Mouse (Mus musculus) ES-E14 (cell line): ENCODE measurements at regions not wholly inside any gene's neighbourhood (a gene's known extent, or its start where the extent isn't known, plus 50 kb on each side); places are given as distances from the start of the nearest gene placed in this dataset.

Experiments
- DNase-seq: peaks from one replicate; pipeline ENCODE4 v3.0.0-alpha.2; 2013; ENCODE audit warnings: low read depth, low spot score
- H3K27ac ChIP-seq: 2 replicates; pipeline ENCODE4 v1.5.1; 2012; ENCODE audit warnings: low read depth, mild to moderate bottlenecking, low read length, moderate library complexity, mixed read lengths; ENCODE audit not compliant: poor library complexity, insufficient read depth, severe bottlenecking
- H3K36me3 ChIP-seq: 2 replicates; pipeline ENCODE4 v1.6.1; 2012; ENCODE audit warnings: mild to moderate bottlenecking, low read length, moderate library complexity, mixed read lengths; ENCODE audit not compliant: control insufficient read depth, poor library complexity, insufficient read depth, severe bottlenecking
- H3K4me1 ChIP-seq, 2 experiments: fragments of 150-350 bp in 1 of 2; sonication (generic) in 1 of 2; 2 replicates each; pipeline ENCODE4 v1.6.1; 2012; ENCODE audit warnings: low read length in 2 of 2, mild to moderate bottlenecking in 1 of 2, mixed read lengths in 1 of 2; ENCODE audit not compliant: control insufficient read depth in 2 of 2, insufficient read depth in 2 of 2, poor library complexity in 1 of 2
- H3K4me3 ChIP-seq, 2 experiments: fragments of 150-350 bp in 1 of 2; sonication (generic) in 1 of 2; 2 replicates each; pipeline ENCODE4 v1.5.1; 2012; ENCODE audit warnings: low read length in 2 of 2, low read depth in 1 of 2, mild to moderate bottlenecking in 1 of 2, mixed read lengths in 1 of 2; ENCODE audit not compliant: insufficient read depth in 1 of 2, poor library complexity in 1 of 2, severe bottlenecking in 1 of 2
- H3K9ac ChIP-seq: 2 replicates; pipeline ENCODE4 v1.6.1; 2012; ENCODE audit warnings: low read depth, mild to moderate bottlenecking, low read length, mixed read lengths; ENCODE audit not compliant: poor library complexity, insufficient read depth, severe bottlenecking
- H3K9me3 ChIP-seq: fragments of 150-350 bp; sonication (generic); 2 replicates; pipeline ENCODE4 v1.6.1; 2012; ENCODE audit warnings: low read depth, mild to moderate bottlenecking, low read length; ENCODE audit not compliant: control insufficient read depth, insufficient read depth
- CHD2 ChIP-seq: IDR thresholded peaks from 2 replicates; pipeline ENCODE4 v1.6.1; 2014; ENCODE audit warnings: mild to moderate bottlenecking, low read depth, low read length, inconsistent platforms
- HCFC1 ChIP-seq: IDR thresholded peaks from 2 replicates; pipeline ENCODE4 v1.6.1; 2012; ENCODE audit warnings: low read length, inconsistent platforms, borderline replicate concordance; ENCODE audit not compliant: insufficient read depth
- MAFK ChIP-seq: IDR thresholded peaks from 2 replicates; pipeline ENCODE4 v1.6.1; 2014; ENCODE audit warnings: mild to moderate bottlenecking, low read depth, low read length, inconsistent platforms; ENCODE audit not compliant: insufficient read depth
- ZC3H11A ChIP-seq: IDR thresholded peaks from 2 replicates; pipeline ENCODE4 v1.6.1; 2012; ENCODE audit warnings: low read depth, mild to moderate bottlenecking, inconsistent platforms, low read length, borderline replicate concordance
- ZNF384 ChIP-seq: IDR thresholded peaks from 2 replicates; pipeline ENCODE4 v1.6.1; 2012; ENCODE audit warnings: low read depth, low read length, inconsistent platforms
- in situ Hi-C, 2 experiments: fragments of 600-800 bp; cut with MboI; formaldehyde crosslinking; loops; one replicate each; pipeline ENCODE4 v1.15.1; 2025; ENCODE audit warnings: low sequenced_read_pairs in 2 of 2, inconsistent platforms in 1 of 2; ENCODE audit not compliant: unreplicated experiment in 2 of 2

DNA sequence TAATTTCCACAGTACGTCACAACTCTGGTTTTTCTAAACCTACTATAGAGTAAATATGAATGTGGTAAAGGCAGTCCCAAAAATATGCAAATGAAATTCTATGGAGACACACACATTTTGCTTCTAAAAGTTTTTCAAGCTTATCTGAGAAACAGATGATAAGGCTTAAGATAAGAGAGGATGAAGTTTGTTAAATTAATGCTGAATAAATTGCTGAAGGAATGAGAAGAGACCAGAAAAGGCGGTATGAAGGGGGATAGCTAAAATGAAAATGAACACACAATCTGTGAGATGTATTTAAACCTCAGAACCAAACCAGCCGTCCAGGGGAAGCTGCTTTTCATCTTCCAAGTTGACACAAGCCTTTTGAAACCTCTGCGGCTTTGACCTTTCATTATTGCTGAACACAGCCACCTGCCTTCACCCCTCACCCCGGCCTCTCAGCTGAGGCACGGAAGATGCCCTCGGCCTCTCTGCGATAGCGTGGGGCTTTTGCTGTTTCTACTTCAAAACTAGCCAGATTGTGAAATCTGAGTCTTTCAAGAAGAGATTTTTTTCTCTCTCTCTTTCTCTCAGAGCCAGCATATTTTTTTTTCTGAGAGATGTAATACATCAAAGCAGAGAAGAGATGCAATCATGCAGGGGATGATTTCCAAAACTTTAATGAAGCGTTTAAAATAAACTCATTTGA is 328.7 kb upstream of the Rag2 start:
- in situ Hi-C loops, result no loop called here
- no peak for TF ChIP-seq HCFC1
- no peak for TF ChIP-seq ZC3H11A
- TF ChIP-seq CHD2, result no peak
- TF ChIP-seq MAFK, result no peak
- no peak for TF ChIP-seq ZNF384
- no peak for DNase-seq
- H3K4me1 ChIP-seq, result no peaks in the 10 kb centered on the region
- H3K36me3 ChIP-seq, result no peaks in the 10 kb centered on the region
- H3K9me3 ChIP-seq, result no peaks in the 10 kb centered on the region
- H3K27ac ChIP-seq, result no peak overlapping the region
- no peak overlapping the region for H3K9ac ChIP-seq
- no peak overlapping the region for H3K4me3 ChIP-seq

GRCm38 (mm10) chr2:101296369-101296682 is 328.2 kb upstream of the Rag2 start:
- Histone ChIP-seq H3K4me3 (no peak overlapping the region), H3K9ac (no peak overlapping the region), H3K36me3 (no peaks in the 10 kb centered on the region), H3K9me3 (no peaks in the 10 kb centered on the region), H3K27ac (no peak overlapping the region), H3K4me1 (no peaks in the 10 kb centered on the region)
- no peak for TF ChIP-seq MAFK
- TF ChIP-seq HCFC1, result no peak
- TF ChIP-seq ZC3H11A, result no peak
- no peak for TF ChIP-seq ZNF384
- no peak for TF ChIP-seq CHD2
- in situ Hi-C loops, result no loop called here
- no peak for DNase-seq

DNA sequence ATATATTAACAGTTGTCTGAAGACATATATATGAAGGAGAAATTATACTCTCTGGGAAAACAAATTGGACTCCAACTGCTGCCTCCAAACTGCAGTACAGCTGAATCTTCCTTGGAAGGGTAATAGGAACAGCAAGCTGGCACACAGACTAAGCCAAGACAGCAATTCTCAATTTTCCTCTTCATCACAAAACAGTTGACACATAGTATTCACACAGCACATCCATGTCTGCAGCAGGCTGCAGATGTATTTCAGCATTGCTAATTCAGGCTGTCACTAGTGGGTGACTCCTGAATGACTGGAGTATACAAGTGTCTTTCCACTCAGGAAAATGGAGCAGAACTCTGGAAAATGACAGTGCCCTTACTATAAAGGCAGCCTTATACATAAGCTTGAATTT is 327.7 kb upstream of the Rag2 start:
- Histone ChIP-seq H3K4me3 (no peak overlapping the region), H3K4me1 (no peaks in the 10 kb centered on the region), H3K36me3 (no peaks in the 10 kb centered on the region), H3K27ac (no peak overlapping the region), H3K9me3 (no peaks in the 10 kb centered on the region), H3K9ac (no peak overlapping the region)
- TF ChIP-seq ZNF384, result no peak
- no peak for TF ChIP-seq ZC3H11A
- no peak for TF ChIP-seq HCFC1
- TF ChIP-seq CHD2, result no peak
- DNase-seq, result no peak
- in situ Hi-C loops, result no loop called here

DNA sequence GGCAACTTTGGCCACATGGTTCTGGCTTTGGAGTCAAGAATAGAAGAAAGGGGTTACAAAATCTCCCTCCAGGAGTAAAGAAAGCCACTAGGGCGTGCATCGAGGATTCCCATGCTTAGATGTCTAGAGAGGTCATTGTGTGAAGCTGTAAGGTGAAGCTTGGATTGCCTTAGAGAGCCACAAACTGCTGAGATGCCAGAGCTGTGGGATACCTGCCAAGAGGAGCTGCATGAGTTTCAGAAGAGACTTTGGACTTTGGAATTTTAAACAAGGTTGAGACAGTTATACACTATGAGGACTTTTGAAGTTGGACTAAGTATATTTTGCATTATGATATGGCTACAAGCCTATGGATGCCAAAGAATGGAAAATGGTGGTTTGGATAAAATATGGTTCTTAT is 325.4 kb upstream of the Rag2 start:
- no peaks in the 10 kb centered on the region for H3K9me3 ChIP-seq
- in situ Hi-C loops, result no loop called here
- H3K4me1 ChIP-seq, result no peaks in the 10 kb centered on the region
- no peak for TF ChIP-seq CHD2
- no peak for TF ChIP-seq HCFC1
- TF ChIP-seq MAFK, result no peak
- TF ChIP-seq ZNF384, result no peak
- no peak for TF ChIP-seq ZC3H11A
- H3K9ac ChIP-seq, result no peak overlapping the region
- DNase-seq, result no peak
- H3K36me3 ChIP-seq, result no peaks in the 10 kb centered on the region
- no peak overlapping the region for H3K27ac ChIP-seq
- H3K4me3 ChIP-seq, result no peak overlapping the region

- Histone ChIP-seq H3K9me3 (no peaks in the 10 kb centered on the region), H3K4me3 (no peak overlapping the region), H3K4me1 (no peaks in the 10 kb centered on the region), H3K36me3 (no peaks in the 10 kb centered on the region), H3K9ac (no peak overlapping the region), H3K27ac (no peak overlapping the region)
- in situ Hi-C loops, result no loop called here
- no peak for TF ChIP-seq ZNF384
- no peak for TF ChIP-seq MAFK
- no peak for TF ChIP-seq HCFC1
- no peak for TF ChIP-seq ZC3H11A
- TF ChIP-seq CHD2, result no peak
- DNase-seq, result no peak
Measured at GRCm38 (mm10) chr2:101300106-101300505, 324.4 kb upstream of the Rag2 start.
